Comparison of ENCODE assay signal across 14 mouse cellular contexts in genomic region chr6:52852404-52853107, GRCm38 (mm10).
DNase-seq lines count a peak whose midpoint lies in the region; ATAC-seq and TF ChIP-seq lines count a peak whose summit lies in the region.
"Had no signal": no experiment of that assay in that cellular context is flagged by ENCODE, and none has a peak within 500 bp of the region (broad histone marks: within the 10 kb centered on the region; RNA-seq: fewer than 3 reads in every experiment).

No protein-coding gene starts in this region.

- peak; percentile 19; the same call in 1 of the 2 replicates for ATAC-seq in forebrain, postnatal 0 days
- 0 out of 2 replicates have a peak, but pooled peaks have one; percentile 8 for ATAC-seq in limb, embryonic 15.5 days (ENCODE audit: insufficient number of reproducible peaks, low FRiP score, low TSS enrichment, low read depth)

- no peak for TF ChIP-seq EP300 in heart, adult 2 months (IDR thresholded peaks at IDR 0.05; ENCODE audit: insufficient read depth, low read depth, low read length)

- no peak for TF ChIP-seq CTCF in brain, embryonic 14.5 days (IDR thresholded peaks at IDR 0.05; ENCODE audit: borderline replicate concordance, extremely low read depth, insufficient read depth, insufficient read length)
- TF ChIP-seq CTCF in forebrain, postnatal 0 days (IDR thresholded peaks at IDR 0.05; ENCODE audit: low read depth): no peak
- no peak for TF ChIP-seq CTCF in heart, adult 2 months (IDR thresholded peaks at IDR 0.05)

- no peaks in the 10 kb centered on the region for H3K36me3 ChIP-seq in forebrain, postnatal 0 days (ENCODE audit: insufficient read depth)
- H3K36me3 ChIP-seq in limb, embryonic 15.5 days: no peaks in the 10 kb centered on the region
- H3K36me3 ChIP-seq in heart, adult 2 months (ENCODE audit: control insufficient read depth, insufficient read depth, low read length): no peaks in the 10 kb centered on the region
- H3K36me3 ChIP-seq: heart, embryonic 12.5 days; lung, embryonic 15.5 days had no signal

- no peak overlapping the region for H3K4me3 ChIP-seq in forebrain, postnatal 0 days (ENCODE audit: low read depth, low read length)
- no peak overlapping the region for H3K4me3 ChIP-seq in limb, embryonic 15.5 days
- H3K4me3 ChIP-seq in heart, adult 2 months: no peak overlapping the region
- H3K4me3 ChIP-seq: heart, embryonic 12.5 days; lung, embryonic 15.5 days had no signal

- H3K9me3 ChIP-seq in forebrain, postnatal 0 days (ENCODE audit: low read length): no peaks in the 10 kb centered on the region
- no peaks in the 10 kb centered on the region for H3K9me3 ChIP-seq in limb, embryonic 15.5 days
- H3K9me3 ChIP-seq: heart, embryonic 12.5 days; lung, embryonic 15.5 days had no signal

- DNase-seq in brain, embryonic 14.5 days (ENCODE audit: low read depth): peak; percentile 81
- peak; percentile 62 for DNase-seq in embryo, embryonic 11 days
- DNase-seq in forebrain, postnatal 0 days: no peak
- no peak for DNase-seq in layer of hippocampus, postnatal 14 days (ENCODE audit: low spot score in 2 of 2)
- no peak for DNase-seq in heart, adult 2 months
- DNase-seq in ovary, postnatal 36 days (ENCODE audit: low spot score): no peak
- DNase-seq: cerebellum, adult 11 months; kidney, adult 11 months; layer of hippocampus, postnatal 36 days; spleen, adult 18-20 months; thymus, postnatal 4 days had no signal

- TF ChIP-seq POLR2A in brain, embryonic 14.5 days (IDR thresholded peaks at IDR 0.05; ENCODE audit: borderline replicate concordance, extremely low read depth, insufficient read depth, insufficient read length, poor library complexity, severe bottlenecking): no peak
- no peak for TF ChIP-seq POLR2A in heart, adult 2 months (IDR thresholded peaks at IDR 0.05; ENCODE audit: insufficient read depth, low read depth, low read length)

- no peak overlapping the region for H3K27ac ChIP-seq in forebrain, postnatal 0 days (ENCODE audit: low read depth, low read length)
- H3K27ac ChIP-seq in limb, embryonic 15.5 days: peak overlapping the region; percentile 77
- no peak overlapping the region for H3K27ac ChIP-seq in heart, adult 2 months
- H3K27ac ChIP-seq: lung, embryonic 15.5 days had no signal

- WGBS in forebrain, postnatal 0 days: 17% methylated on average over 8 of the region's 8 CpGs
- 22% methylated on average over 8 of the region's 8 CpGs for WGBS in limb, embryonic 15.5 days
- 69% methylated on average over 8 of the region's 8 CpGs for WGBS in heart, adult 2 months

- intact Hi-C loops in heart, adult 2 months (cut with DNase I): no loop called here

- peaks cover 9% of the 10 kb centered on the region for H3K27me3 ChIP-seq in forebrain, postnatal 0 days (ENCODE audit: insufficient read depth, low read length)
- no peaks in the 10 kb centered on the region for H3K27me3 ChIP-seq in limb, embryonic 15.5 days
- no peaks in the 10 kb centered on the region for H3K27me3 ChIP-seq in heart, adult 2 months (ENCODE audit: control insufficient read depth, insufficient read depth, low read length)
- H3K27me3 ChIP-seq: heart, embryonic 12.5 days; lung, embryonic 15.5 days had no signal

- H3K79me2 ChIP-seq in heart, adult 2 months (replicated peaks; ENCODE audit: control insufficient read depth, insufficient read depth, low read length): no peaks in the 10 kb centered on the region

- H3K9ac ChIP-seq in forebrain, postnatal 0 days: no peak overlapping the region
- no peak overlapping the region for H3K9ac ChIP-seq in limb, embryonic 15.5 days
- H3K9ac ChIP-seq in heart, adult 2 months (ENCODE audit: low read depth, low read length): no peak overlapping the region
- H3K9ac ChIP-seq: heart, embryonic 12.5 days; lung, embryonic 15.5 days had no signal

- no peaks in the 10 kb centered on the region for H3K4me1 ChIP-seq in forebrain, postnatal 0 days (ENCODE audit: insufficient read depth)
- peaks cover 53% of the 10 kb centered on the region for H3K4me1 ChIP-seq in limb, embryonic 15.5 days
- peaks cover 5% of the 10 kb centered on the region for H3K4me1 ChIP-seq in heart, adult 2 months (ENCODE audit: control insufficient read depth, insufficient read depth, low read length)

- H3K4me2 ChIP-seq in forebrain, postnatal 0 days (ENCODE audit: low read depth): no peak overlapping the region
- no peak overlapping the region for H3K4me2 ChIP-seq in limb, embryonic 15.5 days
- H3K4me2 ChIP-seq: heart, embryonic 12.5 days; lung, embryonic 15.5 days had no signal

Comparison
In these comparisons a context has a peak if more than half of its experiments do, and no peak if none do; other contexts are left out.
1. DNase-seq: peak in brain, embryonic 14.5 days (single experiment) and embryo, embryonic 11 days (single experiment); none in forebrain, postnatal 0 days (single experiment), layer of hippocampus, postnatal 14 days (0 of 2), heart, adult 2 months (0 of 2) and ovary, postnatal 36 days (single experiment).